Mouse (Mus musculus) right cerebral cortex, adult 18-20 months (tissue): ENCODE results near the gene Gstt4.

Experiments
- DNase-seq: peaks from one replicate; pipeline ENCODE4 v3.0.0; 2022; ENCODE audit warnings: mixed read lengths

Gstt4 gene

GRCm38 (mm10) chr10:75835307-75835706, 13.0 kb upstream of the Gstt4 start:
- DNase-seq: no peak

GRCm38 (mm10) chr10:75834721-75835120, 12.4 kb upstream of the Gstt4 start:
- DNase-seq: no peak

- DNase-seq: no peak
Measured at GRCm38 (mm10) chr10:75834250-75834649, 11.9 kb upstream of the Gstt4 start.

- DNase-seq: no peak
Measured at GRCm38 (mm10) chr10:75833456-75834080, 11.2 kb upstream of the Gstt4 start.

GRCm38 (mm10) chr10:75832272-75832895, 10.0 kb upstream of the Gstt4 start:
- peak; percentile 53 for DNase-seq

- DNase-seq: no peak
Measured at GRCm38 (mm10) chr10:75830275-75830670, 7.9 kb upstream of the Gstt4 start.

GRCm38 (mm10) chr10:75829529-75830274, 7.4 kb upstream of the Gstt4 start:
- DNase-seq: no peak

GRCm38 (mm10) chr10:75828500-75828931, 6.2 kb upstream of the Gstt4 start:
- DNase-seq: peak; percentile 53

- DNase-seq: no peak
Measured at GRCm38 (mm10) chr10:75827668-75828360, 5.5 kb upstream of the Gstt4 start.

- no peak for DNase-seq
Measured at GRCm38 (mm10) chr10:75824530-75824929, 2.2 kb upstream of the Gstt4 start.

- no peak for DNase-seq
Measured at GRCm38 (mm10) chr10:75823782-75824181, 1.4 kb upstream of the Gstt4 start.

- no peak for DNase-seq
Measured at GRCm38 (mm10) chr10:75819882-75820281, 2.5 kb downstream of the Gstt4 start.

- no peak for DNase-seq
Measured at GRCm38 (mm10) chr10:75818641-75819040, 3.7 kb downstream of the Gstt4 start.

GRCm38 (mm10) chr10:75804217-75804616, 18.1 kb downstream of the Gstt4 start:
- DNase-seq: no peak

- DNase-seq: peak; percentile 20
Measured at GRCm38 (mm10) chr10:75798176-75798696, 24.1 kb downstream of the Gstt4 start, which contains the start of gene Gstt1. Gstt1 (minus strand) TSS chr10:75798584.

GRCm38 (mm10) chr10:75797619-75798175, 24.6 kb downstream of the Gstt4 start:
- peak; percentile 54 for DNase-seq

GRCm38 (mm10) chr10:75796731-75797516, 25.4 kb downstream of the Gstt4 start:
- DNase-seq: no peak

GRCm38 (mm10) chr10:75794880-75795279, 27.5 kb downstream of the Gstt4 start:
- no peak for DNase-seq

- DNase-seq: no peak
Measured at GRCm38 (mm10) chr10:75790773-75791172, 31.6 kb downstream of the Gstt4 start.

- no peak for DNase-seq
Measured at GRCm38 (mm10) chr10:75789841-75790240, 32.5 kb downstream of the Gstt4 start.

- no peak for DNase-seq
Measured at GRCm38 (mm10) chr10:75789081-75789735, 33.1 kb downstream of the Gstt4 start.
